Mouse (Mus musculus): ENCODE results near the gene Gtpbp3.
"Not testable (repeated sequence)": the region's sequence is repeated elsewhere in the genome, so short reads cannot be mapped to it uniquely, and the experiment has no call there.

Gtpbp3 gene

DNA sequence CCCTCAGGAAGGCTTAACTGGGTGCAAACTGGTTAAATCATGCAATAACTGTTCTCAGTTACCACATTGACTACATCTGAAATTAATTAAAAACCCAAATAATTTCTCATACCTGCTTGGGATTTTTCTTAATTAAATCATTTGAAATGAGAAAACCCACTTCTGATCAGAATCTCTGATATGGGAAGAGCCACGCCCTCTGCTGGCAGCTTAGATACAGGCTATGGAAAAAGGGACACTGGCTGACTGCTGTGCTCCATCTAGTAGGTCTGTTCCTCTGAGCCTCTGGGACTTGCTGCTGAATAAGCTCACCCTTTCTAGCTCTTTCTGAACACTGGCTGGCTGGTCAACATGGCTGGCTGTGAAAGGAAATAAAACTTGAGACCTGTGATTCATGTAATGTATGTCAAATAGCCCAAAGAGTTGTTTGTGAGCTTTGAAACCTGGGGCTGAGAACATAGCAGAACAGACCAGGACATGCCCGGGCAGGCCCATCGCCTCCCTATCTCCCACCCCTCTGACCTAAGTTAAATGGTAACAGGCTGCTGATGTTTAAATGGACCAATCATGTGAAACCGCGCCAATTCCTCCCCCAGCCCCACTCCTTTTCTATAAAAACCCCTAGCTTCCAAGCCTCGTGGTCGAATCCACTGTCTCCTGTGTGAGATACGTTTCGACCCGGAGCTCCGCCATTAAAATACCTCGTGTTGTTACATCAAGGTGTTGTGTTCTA, 43.0 kb downstream of the Gtpbp3 start:
- not testable (repeated sequence) for DNase-seq (ENCODE audit: low read depth, low spot score)

DNA sequence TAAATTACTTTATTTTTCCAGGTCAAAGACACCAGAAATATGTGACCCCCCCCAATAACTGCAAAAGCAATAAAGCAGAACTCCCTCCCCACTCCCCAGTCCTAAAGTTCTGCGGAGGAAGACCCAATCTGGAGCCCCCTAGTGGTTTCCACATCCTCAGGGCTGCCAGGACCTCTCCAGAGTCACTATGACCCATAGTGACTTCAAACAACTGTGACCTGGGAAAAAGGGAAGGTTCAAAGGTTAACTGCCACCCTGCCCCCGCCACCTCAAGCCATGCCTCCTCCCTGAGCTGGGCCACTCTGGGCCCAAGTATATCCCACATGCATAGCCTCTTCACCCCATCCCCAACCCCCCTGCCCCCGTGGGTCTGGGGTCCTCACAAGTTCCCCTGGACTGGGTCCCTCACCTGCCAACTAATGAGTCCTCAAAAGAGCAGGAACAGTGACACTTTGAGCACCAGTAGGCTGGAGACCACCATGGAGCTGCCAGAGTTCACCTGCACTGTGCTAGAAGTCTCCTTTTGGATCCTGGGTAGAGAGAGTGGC, 46.4 kb downstream of the Gtpbp3 start:
- no peak for DNase-seq (ENCODE audit: low read depth, low spot score)

DNA sequence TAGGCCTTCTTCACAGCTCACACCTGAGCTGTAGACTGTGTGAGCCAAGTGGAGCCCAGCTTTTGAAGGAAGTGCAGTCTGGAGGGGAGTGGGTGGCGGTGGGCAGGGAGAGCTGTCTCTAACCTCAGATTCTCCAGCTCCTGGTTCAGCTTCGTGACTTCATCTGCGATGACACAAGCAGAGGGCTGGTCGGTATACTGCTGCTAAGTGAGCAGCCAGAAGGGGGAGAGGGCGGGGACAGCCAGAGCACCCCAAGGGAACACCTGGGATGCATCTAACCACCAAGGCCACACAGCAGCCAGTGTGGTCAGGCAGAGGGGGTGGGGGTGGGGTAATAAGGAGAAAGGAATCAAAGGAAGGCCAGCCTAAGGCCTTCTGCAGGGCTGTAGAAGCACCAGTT, 47.8 kb downstream of the Gtpbp3 start:
- no peak for DNase-seq (ENCODE audit: low read depth, low spot score)

DNA sequence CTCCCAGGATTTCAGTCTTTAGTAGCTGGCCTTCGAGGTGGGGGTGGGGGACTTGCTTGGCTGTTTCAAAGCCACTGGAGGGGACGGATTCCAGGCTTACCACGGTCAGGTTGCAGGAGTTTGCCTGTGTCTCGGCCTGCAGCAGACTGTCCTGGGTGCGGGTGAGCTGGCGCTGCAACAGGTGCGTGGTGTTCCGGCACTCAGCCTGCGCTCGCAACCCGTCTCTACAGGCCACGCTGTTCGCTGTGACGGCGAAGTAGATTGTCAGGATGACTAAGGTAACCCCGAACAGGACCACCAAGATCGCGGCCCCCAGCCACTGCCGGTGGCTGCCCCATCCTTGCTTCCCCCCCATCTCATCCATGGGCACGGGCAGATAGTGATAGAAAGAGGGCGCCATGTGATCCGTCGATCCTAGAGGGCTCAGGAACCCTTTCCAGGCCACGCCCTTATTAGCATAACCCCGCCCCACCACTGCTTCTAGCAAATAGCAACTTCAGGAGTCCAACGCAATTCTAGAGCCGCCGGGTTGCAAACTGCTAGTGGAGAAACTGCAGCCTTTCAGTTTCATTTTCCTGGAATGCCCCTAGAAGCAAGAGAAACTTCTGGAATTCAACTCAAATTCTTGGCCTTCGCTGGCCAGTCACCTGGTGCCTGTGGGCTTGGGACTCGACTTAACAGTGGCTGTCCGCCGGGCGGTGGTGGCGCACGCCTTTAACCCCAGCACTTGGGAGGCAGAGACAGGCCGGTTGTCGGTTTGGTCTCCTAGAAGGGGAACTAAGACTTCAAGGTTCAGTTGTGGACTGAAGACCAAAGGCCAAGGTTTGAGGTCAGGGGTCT, 49.3 kb downstream of the Gtpbp3 start, which contains the start of gene Bst2:
Bst2 (minus strand) TSS at position 429 of the 840 bp plus-strand sequence.
- no peak for DNase-seq (ENCODE audit: low read depth, low spot score)

GRCm38 (mm10) chr8:71542632-71543343, 54.9 kb downstream of the Gtpbp3 start, which contains the start of gene Mvb12a:
TSS of gene Mvb12a (plus strand) at chr8:71542922.
- peak; percentile 98 for DNase-seq (ENCODE audit: low read depth, low spot score)

DNA sequence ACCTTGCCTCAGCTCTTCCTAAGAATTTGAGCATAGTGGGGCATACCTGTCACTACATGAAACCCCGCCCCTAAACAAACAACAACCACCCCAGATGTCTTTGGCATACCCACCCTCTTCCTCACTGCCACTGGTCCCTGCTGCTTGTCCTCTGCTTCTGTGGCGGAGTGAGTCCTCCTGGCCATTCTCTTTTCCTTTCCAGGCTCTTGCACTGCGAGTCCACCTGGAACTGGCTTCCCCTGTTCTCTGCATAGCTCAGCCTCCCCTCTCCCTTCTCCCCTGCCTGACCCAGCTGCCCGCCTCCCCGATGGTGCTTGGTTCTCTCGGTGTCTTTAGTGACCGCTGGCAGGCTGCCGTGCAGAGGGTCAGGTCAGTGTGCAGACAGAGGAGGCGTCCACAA, 55.9 kb downstream of the Gtpbp3 start:
- DNase-seq (ENCODE audit: low read depth, low spot score), result no peak

DNA sequence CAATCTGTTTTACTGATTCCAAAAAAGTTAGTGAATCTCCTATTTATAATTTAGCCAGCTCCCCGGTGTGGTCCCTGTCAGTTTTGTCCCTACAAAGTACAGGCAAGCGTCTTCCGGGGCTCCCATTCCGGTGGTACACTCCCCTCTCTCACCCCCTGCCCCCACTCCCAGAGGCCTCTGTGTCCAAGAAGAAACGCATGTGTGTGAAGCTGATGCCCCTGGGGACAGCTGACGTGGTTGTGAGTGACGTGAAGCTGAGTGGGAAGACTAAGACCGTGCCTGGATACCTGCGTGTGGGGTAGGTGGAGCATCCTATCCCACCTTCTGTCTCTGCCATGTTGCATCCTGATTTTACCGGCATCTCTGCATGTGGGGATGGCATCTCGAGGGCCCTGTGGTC, 57.1 kb downstream of the Gtpbp3 start:
- DNase-seq (ENCODE audit: low read depth, low spot score), result no peak

GRCm38 (mm10) chr8:71547590-71547989, 59.7 kb downstream of the Gtpbp3 start:
- no peak for DNase-seq (ENCODE audit: low read depth, low spot score)
